ENCODE assay signal across 8 mouse cellular contexts in the genomic region with DNA sequence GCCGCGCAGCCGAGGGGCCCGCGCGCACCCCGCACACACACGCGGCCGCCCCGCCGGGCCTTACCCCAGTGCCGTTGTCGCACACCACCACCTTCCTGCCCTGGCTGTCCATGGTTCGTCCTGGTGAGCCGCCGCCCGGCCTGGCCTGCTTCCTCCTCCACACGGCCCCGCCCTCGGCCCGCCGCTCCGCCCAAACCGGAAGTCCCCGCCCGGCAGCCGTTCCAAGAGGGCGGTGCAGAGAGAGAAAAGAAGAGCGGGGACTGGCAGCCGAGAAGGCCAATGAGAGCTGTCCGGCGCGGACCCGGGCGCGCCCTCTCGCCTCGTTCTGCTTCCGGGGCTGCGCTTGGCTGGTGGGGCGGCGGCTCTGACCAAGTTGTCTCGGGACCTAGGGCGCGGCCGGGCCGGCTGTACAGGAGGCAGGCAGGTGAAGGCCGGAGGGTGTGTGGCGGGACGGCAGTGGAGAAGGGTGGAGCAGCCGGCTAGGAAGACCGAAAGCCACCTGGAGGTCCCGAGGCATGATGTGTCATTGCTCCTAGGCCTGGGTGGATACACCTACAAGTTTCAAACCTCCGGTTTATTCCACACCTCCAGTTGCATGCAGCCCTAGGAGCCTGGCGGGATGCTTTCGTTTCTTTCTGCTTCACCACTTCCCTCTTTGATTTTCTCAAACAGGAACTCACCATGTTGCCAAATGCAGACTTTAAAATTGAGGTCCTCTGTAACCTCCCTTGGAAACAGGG. TPM values are rescaled to one million over a fixed set of nuclear protein-coding genes. Genes with fewer than 3 reads are reported as not detected.
DNase-seq lines count a peak whose midpoint lies in the region; ATAC-seq and TF ChIP-seq lines count a peak whose summit lies in the region.

A gene (minus strand): TSS at position 173 of the 740 bp plus-strand sequence.

- no peaks in the 10 kb centered on the region for H3K9me3 ChIP-seq in embryonic facial prominence, embryonic 15.5 days (replicated peaks)
- H3K9me3 ChIP-seq in limb, embryonic 14.5 days (ENCODE audit: control insufficient read depth, low read length) = no peaks in the 10 kb centered on the region
- no peaks in the 10 kb centered on the region for H3K9me3 ChIP-seq in midbrain, postnatal 0 days (ENCODE audit: low read length)

- peak within 1 kb of the TSS; percentile 89 for H3K4me3 ChIP-seq in bone marrow, adult 2 months (replicated peaks; ENCODE audit: control insufficient read depth, low read depth, low read length)
- H3K4me3 ChIP-seq in embryonic facial prominence, embryonic 15.5 days (replicated peaks) = peak within 1 kb of the TSS; percentile 85
- H3K4me3 ChIP-seq in limb, embryonic 14.5 days (replicated peaks; ENCODE audit: low read length) = peak within 1 kb of the TSS; percentile 85
- H3K4me3 ChIP-seq in midbrain, postnatal 0 days (ENCODE audit: low read depth, low read length) = peak within 1 kb of the TSS; percentile 75

- peak within 1 kb of the TSS; percentile 98 for H3K27ac ChIP-seq in bone marrow, adult 2 months (ENCODE audit: control insufficient read depth, insufficient read depth, low read depth, low read length, poor library complexity)
- H3K27ac ChIP-seq in embryonic facial prominence, embryonic 15.5 days (replicated peaks) = peak within 1 kb of the TSS; percentile 96
- peak within 1 kb of the TSS; percentile 89 for H3K27ac ChIP-seq in limb, embryonic 14.5 days (replicated peaks; ENCODE audit: low read depth, low read length)
- peak within 1 kb of the TSS; percentile 93 for H3K27ac ChIP-seq in midbrain, postnatal 0 days (ENCODE audit: low read depth, low read length)

- H3K9ac ChIP-seq in embryonic facial prominence, embryonic 15.5 days = peak within 1 kb of the TSS; percentile 81
- H3K9ac ChIP-seq in limb, embryonic 14.5 days (ENCODE audit: low read depth, low read length, severe bottlenecking) = peak within 1 kb of the TSS; percentile 85
- peak within 1 kb of the TSS; percentile 87 for H3K9ac ChIP-seq in midbrain, postnatal 0 days (replicated peaks; ENCODE audit: low read length, poor library complexity, severe bottlenecking)

- no peaks in the 10 kb centered on the region; the same call in 1 of the 2 replicates for H3K4me1 ChIP-seq in bone marrow, adult 2 months (ENCODE audit: control insufficient read depth, insufficient read depth, low read length)
- H3K4me1 ChIP-seq in embryonic facial prominence, embryonic 15.5 days = peaks cover 15% of the 10 kb centered on the region
- peaks cover 7% of the 10 kb centered on the region for H3K4me1 ChIP-seq in limb, embryonic 14.5 days (ENCODE audit: control insufficient read depth, insufficient read depth, low read length)
- H3K4me1 ChIP-seq in midbrain, postnatal 0 days (ENCODE audit: insufficient read depth, low read length) = no peaks in the 10 kb centered on the region; the same call in 1 of the 2 replicates

- WGBS in bone marrow, adult 2 months = under 1% methylated on average over 56 of the region's 57 CpGs
- whole genome bisulfite sequencing in embryonic facial prominence, embryonic 15.5 days = under 1% methylated on average over 54 of the region's 57 CpGs
- WGBS in limb, embryonic 14.5 days = 1% methylated on average over 39 of the region's 57 CpGs
- under 1% methylated on average over 40 of the region's 57 CpGs for WGBS in midbrain, postnatal 0 days

- no peak for TF ChIP-seq CTCF in bone marrow, adult 2 months (IDR thresholded peaks at IDR 0.05; ENCODE audit: control insufficient read depth, insufficient read depth, low read length)
- TF ChIP-seq CTCF in midbrain, postnatal 0 days (IDR thresholded peaks at IDR 0.05) = no peak

- peak; percentile 72 for TF ChIP-seq POLR2A in bone marrow, adult 2 months (IDR thresholded peaks at IDR 0.05; ENCODE audit: borderline replicate concordance, control insufficient read depth, low read depth, low read length)
- 0 out of 2 replicates have a peak, but pooled peaks have one; percentile 23 for TF ChIP-seq POLR2A in limb, embryonic 14.5 days (IDR thresholded peaks at IDR 0.05; ENCODE audit: borderline replicate concordance, extremely low read depth, insufficient read depth, insufficient read length)

- peak; percentile 97 for DNase-seq in 416B (ENCODE audit: low read depth)
- DNase-seq in heart, adult 8-10 months (ENCODE audit: low spot score) = peak; percentile 98
- DNase-seq in kidney, adult 9 months = peak; percentile 98
- peak; percentile 97 for DNase-seq in limb, embryonic 14.5 days (ENCODE audit: low spot score)
- DNase-seq in midbrain, postnatal 0 days (ENCODE audit: low spot score) = peak; percentile 97
- DNase-seq in spleen, postnatal 14 days (ENCODE audit: low spot score in 2 of 2) = peak; percentile 97 to 99

- 0 out of 2 replicates have a peak, but pooled peaks cover 3% of the 10 kb centered on the region for H3K36me3 ChIP-seq in embryonic facial prominence, embryonic 15.5 days
- H3K36me3 ChIP-seq in limb, embryonic 14.5 days (ENCODE audit: control insufficient read depth, insufficient read depth, low read length) = peaks cover 4% of the 10 kb centered on the region; the same call in 1 of the 2 replicates
- no peaks in the 10 kb centered on the region for H3K36me3 ChIP-seq in midbrain, postnatal 0 days (ENCODE audit: insufficient read depth, low read length)

- H3K4me2 ChIP-seq in embryonic facial prominence, embryonic 15.5 days (replicated peaks) = peak within 1 kb of the TSS; percentile 69
- peak within 1 kb of the TSS; percentile 78 for H3K4me2 ChIP-seq in limb, embryonic 14.5 days (replicated peaks; ENCODE audit: low read depth, low read length, severe bottlenecking)
- H3K4me2 ChIP-seq in midbrain, postnatal 0 days (ENCODE audit: low read depth, low read length, poor library complexity, severe bottlenecking) = peak within 1 kb of the TSS; percentile 60

- peak; percentile 99 for ATAC-seq in embryonic facial prominence, embryonic 15.5 days (ENCODE audit: insufficient number of reproducible peaks, low FRiP score, low TSS enrichment, low read depth)
- peak; percentile 98 for ATAC-seq in limb, embryonic 14.5 days (ENCODE audit: low FRiP score, low read depth)
- ATAC-seq in midbrain, postnatal 0 days (ENCODE audit: low FRiP score) = peak; percentile 100

- no peaks in the 10 kb centered on the region for H3K27me3 ChIP-seq in embryonic facial prominence, embryonic 15.5 days
- no peaks in the 10 kb centered on the region for H3K27me3 ChIP-seq in limb, embryonic 14.5 days (ENCODE audit: control insufficient read depth, insufficient read depth, low read length)
- H3K27me3 ChIP-seq in midbrain, postnatal 0 days (ENCODE audit: insufficient read depth, low read length) = no peaks in the 10 kb centered on the region

RNA-seq across cellular contexts. Expression of the gene that starts here (rescaled TPM):
- 59.1 and 89.6 TPM in 2 replicates for polyA plus RNA-seq in bone marrow, adult 2 months (2011; ENCODE audit: insufficient read depth, insufficient read length, low replicate concordance, missing spikeins)
- polyA plus RNA-seq in embryonic facial prominence, embryonic 15.5 days (2015; fragmentation: Nextera tagmentation; extraction: Ambion mirVana) = 111 and 115 TPM in 2 replicates
- 10 to 100 TPM; 67.5 to 80.3 (median 71.4) TPM for total RNA-seq in heart, adult 8-10 months (2022)
- 56.3 and 62.6 TPM in 2 replicates for polyA plus RNA-seq in limb, embryonic 14.5 days (2012; rRNA removed)
- polyA plus RNA-seq in limb, embryonic 14.5 days (2014; fragmentation: Nextera tagmentation; extraction: Ambion mirVana) = 64.4 and 67.3 TPM in 2 replicates
- 70.4 and 77.0 TPM in 2 replicates for total RNA-seq in midbrain, postnatal 0 days (2014; rRNA removed)
- polyA plus RNA-seq in midbrain, postnatal 0 days (2015; fragmentation: Nextera tagmentation; extraction: Ambion mirVana) = 169 and 193 TPM in 2 replicates

Comparison
In these comparisons a context has a peak if more than half of its experiments do, and no peak if none do; other contexts are left out.
1. Peak in every context shown above with its lines: DNase-seq, ATAC-seq, H3K4me3 ChIP-seq and H3K27ac ChIP-seq.